Mouse (Mus musculus) testis, postnatal 10 days (tissue): Measurements from ENCODE around the gene Dbnl.
"Not testable (repeated sequence)": the region's sequence is repeated elsewhere in the genome, so short reads cannot be mapped to it uniquely, and the experiment has no call there.

Source experiments
- DNase-seq: peaks from one replicate; pipeline ENCODE4 v3.0.0; 2021; ENCODE audit warnings: low spot score

The Dbnl gene

DNA sequence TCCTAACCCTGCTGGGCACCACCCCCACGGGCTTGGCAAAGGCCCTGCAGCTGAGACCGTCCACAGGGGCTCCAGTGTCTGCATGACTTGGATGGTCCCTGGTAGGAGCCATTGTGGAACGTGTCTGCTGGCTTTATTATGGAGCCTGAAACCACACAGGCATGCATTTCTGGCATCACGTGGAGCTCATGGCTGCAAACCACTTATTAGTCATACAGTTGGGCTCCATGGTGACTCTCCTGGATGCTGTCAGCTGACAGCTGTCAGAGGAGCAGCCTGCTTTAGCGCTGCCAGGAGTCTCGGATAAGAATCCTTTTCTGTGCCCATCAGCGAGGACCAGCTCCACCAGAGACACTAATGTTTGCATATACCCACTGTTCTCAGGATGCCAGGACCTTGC lies 7.4 kb downstream of the Dbnl start:
- DNase-seq = no peak

DNA sequence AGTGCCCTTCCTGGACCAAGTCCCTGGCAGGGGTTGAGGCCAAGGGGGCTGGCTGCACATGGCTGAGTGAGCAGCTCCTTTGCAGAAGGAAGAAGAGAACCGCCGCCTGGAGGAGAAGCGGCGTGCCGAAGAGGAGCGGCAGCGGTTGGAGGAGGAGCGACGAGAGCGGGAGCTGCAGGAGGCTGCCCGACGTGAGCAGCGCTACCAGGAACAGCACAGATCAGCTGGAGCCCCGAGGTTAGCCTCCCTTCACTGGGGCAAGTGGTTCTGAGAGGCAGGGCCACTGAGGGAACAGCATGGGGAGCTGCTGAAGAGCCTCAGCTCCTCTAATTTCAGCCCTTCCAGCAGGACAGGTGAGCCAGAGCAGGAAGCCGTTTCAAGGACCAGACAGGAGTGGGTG lies 8.7 kb downstream of the Dbnl start:
- no peak for DNase-seq

DNA sequence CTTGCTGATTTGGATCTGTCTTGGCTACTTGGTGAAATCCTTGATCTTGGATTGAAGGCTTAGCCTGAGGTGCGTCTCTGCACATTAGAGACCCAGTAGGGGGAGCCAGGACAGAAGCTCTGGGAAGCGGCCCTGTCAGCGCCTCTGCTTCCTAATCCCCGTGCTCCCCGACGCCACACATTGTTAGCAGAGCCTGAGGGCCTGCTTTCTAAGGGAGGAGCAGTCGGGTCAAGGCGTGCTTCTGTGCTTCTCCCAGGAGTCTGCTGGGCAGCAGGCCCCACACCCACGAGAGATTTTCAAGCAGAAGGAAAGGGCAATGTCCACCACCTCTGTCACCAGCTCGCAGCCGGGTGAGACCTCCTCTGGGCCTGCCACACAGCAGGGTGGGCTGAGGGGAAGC lies 9.1 kb downstream of the Dbnl start:
- no peak for DNase-seq

DNA sequence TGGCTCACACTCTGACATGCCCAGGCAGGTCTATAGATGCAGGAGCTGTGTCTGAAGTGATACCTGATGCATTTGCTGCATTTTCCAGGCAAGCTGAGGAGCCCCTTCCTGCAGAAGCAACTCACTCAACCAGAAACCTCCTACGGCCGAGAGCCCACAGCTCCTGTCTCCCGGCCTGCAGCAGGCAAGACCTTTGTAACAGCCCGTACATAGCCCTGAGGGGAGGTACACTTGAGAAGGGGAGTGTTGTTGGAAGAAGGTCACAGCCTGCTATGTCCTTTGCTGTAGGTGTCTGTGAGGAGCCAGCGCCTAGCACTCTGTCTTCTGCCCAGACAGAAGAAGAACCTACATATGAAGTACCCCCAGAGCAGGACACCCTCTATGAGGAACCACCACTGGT lies 9.6 kb downstream of the Dbnl start:
- no peak for DNase-seq

DNA sequence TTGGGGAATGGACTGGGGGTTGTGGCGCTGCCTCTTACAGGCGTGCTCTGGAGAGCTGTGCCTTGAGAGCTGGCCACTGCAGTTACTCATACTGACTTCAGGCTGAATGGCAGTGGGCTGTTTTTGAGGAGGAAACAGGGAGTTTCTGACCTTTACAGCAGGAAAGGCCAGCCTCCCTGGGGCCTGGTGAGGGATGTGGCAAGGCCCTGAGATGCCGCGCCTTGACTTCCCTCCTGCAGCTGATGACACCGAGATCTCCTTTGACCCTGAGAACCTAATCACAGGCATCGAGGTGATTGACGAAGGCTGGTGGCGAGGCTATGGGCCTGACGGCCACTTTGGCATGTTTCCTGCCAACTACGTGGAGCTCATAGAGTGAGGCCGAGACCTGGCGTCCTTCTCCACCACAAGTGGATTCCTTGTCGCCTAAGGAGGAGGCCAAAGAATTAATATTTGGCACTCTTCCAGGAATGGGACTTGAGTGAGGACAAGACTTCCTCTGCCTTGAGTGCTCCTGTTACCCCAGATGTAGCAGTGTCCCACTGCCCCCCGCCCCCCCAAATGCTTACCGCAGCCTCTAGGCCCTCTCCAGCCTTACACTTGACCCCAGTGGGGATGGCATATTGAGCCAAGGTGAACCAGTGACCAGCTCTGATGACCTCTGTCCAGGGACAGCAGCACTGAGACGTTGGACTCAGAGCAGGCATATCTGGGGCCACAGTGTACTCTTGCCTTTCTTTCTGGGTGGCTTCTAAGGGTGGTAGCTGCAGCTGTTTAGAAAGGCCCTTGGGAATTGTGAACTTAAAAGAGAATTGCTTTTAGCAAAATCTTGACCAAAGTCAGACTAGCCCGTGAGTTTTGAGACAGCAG lies 11.6 kb downstream of the Dbnl start:
- DNase-seq = no peak

DNA sequence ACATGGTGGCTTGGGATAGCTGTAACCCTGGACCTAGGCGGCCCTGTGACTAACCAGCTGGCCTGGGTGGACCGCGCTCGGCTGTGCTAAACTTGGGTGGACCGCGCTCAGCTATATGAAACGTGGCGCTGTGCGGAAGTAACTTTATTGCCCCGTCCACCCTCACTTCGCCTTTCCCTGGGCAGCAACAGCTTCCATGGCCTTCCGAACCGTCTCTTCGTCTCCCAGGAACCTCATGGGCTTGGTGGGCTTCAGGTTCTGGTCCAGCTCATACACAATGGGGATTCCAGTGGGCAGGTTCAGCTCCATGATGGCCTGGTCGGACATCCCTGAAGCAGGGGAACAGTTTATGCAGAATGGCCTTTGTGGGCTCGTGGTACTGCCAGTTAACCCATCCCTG lies 13.2 kb downstream of the Dbnl start:
- DNase-seq = no peak

DNA sequence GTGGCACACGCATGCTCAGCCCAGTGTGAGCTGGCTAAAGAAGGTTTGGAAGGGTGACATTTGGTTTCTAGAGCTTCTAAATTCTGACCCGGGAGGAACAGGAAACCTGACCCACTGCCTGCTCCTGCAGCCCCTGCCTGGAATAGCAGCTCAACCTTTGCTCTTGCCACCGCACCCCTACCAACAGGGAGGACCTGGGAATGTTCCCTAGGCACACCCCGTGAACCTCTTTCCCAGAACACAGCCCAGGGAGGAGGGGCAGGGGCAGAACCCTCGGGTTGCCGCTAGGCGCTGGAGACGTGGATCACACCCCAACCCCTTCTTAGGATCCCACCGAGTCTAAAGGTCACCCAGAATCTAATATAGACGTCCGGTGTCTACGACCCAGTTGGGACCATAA lies 13.7 kb downstream of the Dbnl start:
- DNase-seq = no peak

DNA sequence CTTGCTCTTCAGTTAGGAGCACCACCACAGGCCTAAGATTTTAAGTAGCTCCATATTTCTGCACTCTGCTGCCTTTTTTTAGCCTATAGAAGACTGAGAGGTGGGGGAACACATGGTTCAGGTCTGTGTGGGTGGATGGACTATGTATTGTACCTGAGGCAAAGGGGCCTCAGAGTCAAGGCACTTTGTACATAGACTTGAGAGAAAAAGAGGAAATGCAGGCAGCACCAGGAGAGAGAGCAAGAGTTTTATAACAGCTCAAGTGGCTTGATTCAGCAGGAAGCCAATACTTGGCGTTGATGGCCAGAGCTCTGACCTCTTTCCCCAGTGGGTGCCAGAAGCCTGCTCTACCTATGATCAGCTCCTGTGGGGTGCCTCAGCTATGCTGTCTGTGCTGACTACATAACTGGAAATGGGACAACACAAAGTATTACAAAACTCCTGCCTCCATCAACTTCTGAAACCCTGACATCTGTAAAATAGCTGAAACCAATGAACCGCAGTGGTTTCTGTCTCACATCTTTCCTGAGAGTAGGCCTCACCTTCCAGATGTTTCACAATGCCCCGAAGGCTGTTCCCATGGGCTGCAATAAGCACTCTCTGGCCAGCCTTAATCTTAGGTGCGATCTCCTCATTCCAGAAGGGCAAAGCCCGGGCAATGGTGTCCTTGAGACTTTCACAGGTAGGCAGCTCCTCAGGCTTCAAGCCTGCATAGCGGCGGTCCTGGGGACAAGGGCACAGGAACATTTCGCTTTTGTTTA lies 14.3 kb downstream of the Dbnl start:
- DNase-seq = no peak

DNA sequence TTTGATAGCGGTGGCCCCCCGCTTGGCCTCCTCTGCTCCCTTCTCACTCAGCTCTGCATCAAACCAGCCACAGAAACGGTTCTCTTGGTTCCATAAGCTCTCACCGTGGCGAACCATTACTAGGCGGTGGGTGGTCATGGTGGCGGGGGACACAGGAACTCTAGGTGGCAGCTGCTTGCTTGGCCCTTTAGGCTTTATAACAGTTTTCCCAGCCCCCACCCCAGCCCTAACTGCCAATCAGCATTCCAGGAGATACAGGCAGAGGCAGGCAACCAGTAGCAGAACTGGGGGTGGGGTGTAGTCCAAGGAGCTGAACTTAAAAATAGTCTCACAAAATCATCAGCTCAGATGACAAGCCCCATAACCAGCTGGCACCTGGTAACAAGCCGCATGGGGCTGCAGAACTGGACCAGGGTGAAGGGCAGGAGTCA lies 15.3 kb downstream of the Dbnl start, which contains the start of gene Pgam2:
Pgam2 (minus strand) TSS at position 183 of the 431 bp plus-strand sequence.
- no peak for DNase-seq

DNA sequence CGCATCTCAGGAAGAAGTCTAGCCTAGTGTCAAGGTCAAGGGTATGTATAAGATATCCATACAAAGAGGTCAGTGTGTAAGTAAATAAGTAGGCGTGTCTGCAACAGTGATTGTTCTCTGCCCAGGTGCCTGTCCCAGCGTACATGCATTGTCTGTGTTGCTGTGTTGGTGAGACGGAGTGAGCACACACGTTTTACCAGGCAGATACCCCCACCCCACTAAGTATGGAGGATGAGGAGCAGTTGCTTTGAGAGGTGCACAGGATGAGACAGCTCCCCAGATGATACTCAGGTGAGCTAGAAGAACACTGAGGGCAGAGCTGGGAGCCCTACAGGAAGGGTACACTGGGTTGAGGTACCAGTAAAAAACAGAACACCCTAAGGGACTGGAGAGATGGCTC lies 15.9 kb downstream of the Dbnl start:
- DNase-seq = no peak

DNA sequence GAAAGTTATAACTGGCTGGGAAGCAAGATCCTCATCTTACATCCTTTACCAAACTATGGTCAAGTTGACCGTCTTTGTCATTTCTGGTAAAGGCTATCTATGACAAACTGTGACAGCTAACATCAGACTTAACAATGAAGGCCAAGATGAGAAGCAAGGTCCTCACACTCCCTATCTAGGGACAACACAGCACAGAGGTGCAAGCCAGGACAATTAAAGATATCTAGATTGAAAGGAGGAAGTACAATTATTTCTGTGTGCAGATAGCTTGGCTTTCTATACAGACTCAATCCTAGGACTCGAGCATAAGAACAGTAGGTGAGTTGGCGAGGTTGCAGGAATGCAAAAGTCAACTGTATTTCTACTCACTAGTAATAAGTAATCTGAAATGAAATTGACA lies 17.4 kb downstream of the Dbnl start:
- no peak for DNase-seq

DNA sequence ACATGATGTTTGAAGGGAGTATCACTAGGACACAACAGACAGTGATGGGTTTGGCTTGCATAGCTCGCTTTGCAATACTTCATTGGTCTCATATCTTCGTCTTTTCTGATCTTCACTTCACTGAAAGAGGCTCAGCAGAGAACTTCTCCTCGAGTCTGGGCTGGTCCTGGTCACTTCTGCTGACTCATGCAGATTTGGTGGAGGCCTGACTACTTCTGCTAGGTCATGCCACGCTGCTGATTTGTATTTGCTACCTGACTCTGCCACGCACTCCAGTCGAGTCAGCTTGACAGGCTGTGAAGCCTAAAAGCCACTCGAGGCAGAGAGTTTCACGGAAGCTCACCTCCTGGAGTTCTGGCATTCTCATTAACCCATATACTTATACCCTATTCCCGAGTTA lies 19.7 kb downstream of the Dbnl start:
- no peak for DNase-seq

DNA sequence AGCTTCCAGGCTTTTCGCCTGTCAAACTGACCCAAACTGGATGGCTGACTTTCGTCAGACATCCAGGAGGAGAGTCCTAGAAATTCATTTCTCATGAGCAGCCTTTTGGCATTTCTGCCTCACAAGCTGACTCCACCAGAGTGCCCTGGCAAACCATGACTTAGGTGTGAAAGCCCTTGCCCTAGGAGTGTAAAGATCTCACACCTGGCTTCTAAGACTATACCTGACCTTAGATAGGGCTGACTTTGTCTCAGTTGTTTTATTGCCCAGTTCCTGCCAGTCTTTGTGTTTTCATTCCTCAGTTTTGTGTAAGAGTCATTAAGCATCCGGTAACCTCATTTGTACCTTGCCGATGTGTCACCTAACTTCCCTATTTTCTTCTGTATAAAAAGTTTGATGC lies 21.2 kb downstream of the Dbnl start:
- not testable (repeated sequence) for DNase-seq

DNA sequence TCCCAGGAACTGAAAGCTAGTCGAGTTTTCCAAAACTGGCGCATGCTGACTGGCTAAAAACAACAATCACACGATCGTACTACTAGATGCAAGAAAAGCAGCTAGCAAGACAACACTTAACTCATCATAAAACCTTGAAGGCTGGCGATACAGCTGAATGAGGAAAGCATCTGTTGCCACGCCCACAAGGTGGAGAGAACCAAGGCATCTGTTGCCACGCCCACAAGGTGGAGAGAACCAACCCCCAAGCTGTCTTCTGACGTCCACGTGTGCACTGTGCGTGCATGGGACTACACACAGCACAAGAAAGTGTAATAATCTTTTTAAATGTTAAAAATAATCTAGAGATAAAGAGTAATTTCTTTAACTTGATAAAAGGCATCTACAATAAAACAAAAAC lies 25.1 kb downstream of the Dbnl start:
- no peak for DNase-seq

DNA sequence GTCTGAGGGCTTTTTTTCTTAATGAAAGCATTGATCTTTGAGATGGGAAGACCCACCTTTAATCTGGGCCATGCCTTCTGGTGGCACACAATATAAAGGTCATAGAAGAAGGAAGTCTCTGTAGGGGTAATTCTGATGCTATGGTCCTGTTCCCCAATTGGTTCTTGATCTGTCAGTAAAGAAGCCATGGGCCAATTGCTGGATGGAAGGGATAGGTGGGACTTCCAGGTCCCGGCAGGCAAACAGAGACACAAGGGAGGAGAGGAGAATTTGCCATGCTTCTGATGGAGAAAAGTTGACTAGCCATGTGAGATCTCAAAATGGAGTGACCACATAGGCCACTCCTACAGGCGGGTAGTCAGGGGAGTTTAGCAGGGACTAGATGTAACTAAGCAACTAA lies 30.9 kb downstream of the Dbnl start:
- no peak for DNase-seq

DNA sequence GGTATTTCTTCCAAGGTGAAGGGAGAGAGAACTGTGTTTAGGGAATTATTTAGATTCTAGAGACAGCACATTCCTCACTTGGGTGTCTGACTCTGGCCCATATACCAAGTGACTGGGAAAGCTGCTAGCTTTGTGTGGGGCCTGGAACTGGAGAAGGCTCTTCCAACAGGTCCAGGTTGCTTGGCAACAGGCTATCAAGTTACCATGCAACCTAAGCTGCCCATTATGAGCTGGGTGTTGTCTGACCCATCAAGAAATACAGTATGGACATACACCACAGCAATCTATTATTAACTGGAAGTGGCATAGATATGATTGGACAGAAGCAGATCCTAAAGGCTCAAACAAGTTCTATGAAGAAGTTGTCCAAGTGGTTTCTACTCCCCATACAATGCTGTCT lies 37.1 kb downstream of the Dbnl start:
- no peak for DNase-seq

DNA sequence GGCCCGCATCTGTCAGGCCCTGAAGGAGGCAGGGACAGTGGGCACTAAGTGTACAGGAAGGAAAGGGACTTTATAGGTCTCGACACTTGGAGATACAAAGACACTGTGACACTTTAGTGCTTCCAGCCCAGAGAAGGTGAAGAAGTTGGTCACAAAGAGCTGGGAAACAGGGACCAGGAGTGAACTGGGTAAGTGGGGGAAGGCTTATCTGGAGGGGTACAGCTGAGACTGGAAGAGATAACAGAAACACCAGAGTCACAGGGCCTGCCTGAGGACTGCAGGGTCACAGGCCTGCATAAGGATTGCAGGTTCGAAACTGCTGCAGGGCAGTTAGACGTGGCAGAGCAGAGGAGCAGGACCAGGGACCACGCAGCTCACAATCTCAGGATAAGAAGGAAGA lies 39.6 kb downstream of the Dbnl start:
- no peak for DNase-seq

DNA sequence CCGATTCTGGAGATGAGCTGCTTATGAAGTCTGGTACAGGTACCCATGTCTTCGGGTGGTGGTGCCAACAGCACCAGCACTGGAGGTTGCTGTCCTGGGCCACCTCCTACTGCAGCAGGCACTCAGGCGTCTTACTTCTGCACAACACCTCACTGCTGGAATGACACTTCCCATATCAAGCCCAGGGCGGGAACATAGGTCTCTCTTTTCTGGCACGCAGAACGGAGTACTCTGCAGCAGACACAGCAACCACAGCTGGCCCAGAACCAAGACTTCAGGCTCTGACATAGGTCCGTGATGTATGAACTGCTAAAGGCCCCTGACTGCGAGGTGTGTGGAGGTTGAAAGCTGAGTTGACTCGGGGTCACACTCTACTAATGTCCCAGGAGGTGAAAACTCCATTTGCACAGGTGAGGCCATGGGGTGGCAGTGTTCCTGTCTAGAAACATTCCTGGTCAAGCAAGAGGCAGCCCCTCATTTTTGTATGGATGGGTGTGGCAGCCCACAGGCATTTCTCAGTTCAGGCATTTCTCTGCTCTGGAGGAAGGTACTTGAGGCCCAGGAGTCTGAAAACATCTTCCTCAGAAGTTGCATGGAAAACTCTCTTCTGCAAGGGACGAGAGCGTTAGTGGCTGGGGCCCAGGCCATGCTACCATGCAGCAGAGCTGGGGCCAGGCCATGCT lies 40.4 kb downstream of the Dbnl start:
- no peak for DNase-seq

DNA sequence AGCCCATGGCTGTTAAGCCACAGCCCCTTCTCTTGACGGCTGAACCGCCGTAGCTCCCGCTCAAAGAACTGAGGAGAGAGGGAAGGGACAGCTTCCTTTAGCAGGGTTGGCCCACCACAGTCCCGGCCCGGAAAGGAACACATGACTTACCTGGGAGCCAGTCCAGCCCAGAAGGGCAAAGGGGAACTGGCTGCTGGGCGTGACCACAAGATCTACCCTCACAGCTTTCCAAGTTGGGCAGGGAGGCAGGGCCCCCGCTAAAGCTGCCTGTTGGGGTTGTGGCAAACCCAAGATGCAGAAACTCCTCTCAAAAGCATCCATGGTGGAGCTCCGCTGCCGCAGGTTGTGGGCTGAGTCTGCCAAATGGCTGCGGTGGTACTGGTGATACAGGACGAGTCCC lies 41.0 kb downstream of the Dbnl start:
- DNase-seq = no peak

DNA sequence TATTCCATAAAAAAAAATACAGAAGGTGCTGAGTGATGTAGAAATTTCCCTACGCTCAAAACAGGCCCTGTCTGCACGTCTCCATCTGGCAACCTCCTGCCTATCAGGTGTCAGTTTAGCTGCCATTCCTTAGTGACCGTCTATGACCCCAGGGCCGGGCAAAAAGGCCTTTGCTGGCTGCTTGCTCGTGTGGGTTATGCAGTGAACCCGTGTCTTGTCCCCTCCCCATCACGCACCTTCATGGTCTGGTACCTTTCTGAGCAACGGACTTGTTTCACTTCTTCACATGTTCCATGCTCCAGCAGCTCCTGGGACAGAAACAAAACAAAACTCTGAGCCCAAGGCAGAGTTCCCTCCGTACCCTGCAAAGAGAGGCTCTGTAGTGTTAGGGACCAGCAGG lies 46.2 kb downstream of the Dbnl start:
- DNase-seq = no peak

DNA sequence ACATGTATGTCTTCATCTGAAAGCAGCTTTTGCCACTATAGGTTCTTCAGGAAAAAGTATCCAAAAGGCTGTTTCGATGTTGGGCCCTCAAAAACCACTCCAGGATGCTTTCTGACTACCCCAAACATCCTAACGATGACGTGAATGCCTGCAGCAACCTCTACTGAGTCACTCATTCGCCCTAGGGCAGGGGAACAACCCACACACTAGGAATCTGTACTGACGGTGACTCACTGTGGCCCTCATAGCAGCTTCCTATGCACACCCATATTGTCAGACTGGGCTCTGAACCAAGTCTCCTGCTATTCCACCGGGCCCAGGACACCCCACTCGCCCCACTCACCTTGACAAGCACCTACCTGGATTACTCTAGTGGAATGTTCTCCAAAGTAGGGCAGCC lies 46.8 kb downstream of the Dbnl start:
- DNase-seq = no peak

DNA sequence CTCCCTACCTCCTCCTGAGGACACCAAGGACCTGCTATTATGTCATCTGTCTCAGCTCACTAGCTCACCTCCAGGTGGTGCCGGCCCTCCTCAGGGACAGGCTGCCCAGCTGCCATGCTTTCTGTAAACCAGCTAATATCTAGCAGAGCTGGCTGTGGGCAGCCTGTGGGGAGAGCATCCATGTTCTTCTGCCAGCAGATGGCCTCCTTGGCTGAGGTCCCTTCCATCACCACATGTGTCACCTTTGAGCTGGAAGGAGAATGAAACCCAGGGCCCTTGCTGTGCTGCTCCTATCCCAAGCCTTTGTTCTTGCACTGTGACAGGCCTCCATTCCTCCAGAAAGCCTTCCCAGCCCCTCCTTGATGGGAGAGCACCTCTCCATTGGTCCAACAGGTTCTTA lies 47.8 kb downstream of the Dbnl start:
- DNase-seq = no peak
